Mouse (Mus musculus) cerebellum, adult 11 months (tissue): ENCODE results near the gene Med29.

Experiments used
- DNase-seq: peaks from one replicate; pipeline ENCODE4 v3.0.0; 2022

Gene Med29

DNA sequence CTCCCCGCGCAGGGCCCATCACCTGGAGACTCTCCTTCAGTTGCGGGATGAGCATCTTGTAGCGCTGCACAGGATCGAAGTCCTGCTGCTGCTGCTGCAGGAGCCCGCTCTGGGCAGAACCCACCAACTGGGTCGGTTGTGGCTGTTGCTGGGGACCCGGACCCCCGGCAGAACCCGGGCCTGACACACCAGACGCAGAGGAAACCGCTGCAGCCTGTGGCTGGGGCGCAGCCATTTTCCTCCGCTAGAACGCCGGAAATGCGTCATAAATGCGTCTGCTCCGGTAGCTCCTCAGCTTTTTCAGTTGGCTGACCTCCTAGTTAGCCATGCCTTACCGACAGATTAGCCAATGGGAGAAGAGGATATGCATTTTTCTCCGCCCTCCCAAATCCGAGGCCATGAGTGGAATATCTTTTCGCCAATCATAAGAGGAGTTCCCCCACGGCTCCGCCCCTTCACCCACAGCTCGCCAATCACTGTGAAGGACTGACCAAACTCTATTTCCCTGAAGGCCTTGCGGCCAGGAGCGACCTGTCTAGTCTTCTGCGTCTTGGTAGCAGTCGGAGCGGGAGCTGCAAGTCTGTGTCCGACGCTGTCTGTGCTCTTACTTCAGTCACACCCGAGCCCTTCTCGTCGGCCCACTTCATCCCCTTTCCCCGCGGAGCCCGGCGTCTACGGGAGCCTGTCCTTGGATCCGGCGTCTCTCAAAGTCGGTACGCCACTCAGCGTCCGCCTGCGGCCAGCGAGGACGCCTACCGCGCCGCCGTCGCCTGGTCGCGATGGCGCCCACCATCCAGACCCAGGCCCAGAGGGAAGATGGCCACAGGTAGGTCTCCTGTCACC, at the start of gene Med29, which contains the start of gene Paf1:
Gene Med29 (minus strand): TSS at position 280 of the 843 bp plus-strand sequence.
Gene Paf1 (plus strand): TSS at position 523 of the 843 bp plus-strand sequence.
- DNase-seq: peak; percentile 96

DNA sequence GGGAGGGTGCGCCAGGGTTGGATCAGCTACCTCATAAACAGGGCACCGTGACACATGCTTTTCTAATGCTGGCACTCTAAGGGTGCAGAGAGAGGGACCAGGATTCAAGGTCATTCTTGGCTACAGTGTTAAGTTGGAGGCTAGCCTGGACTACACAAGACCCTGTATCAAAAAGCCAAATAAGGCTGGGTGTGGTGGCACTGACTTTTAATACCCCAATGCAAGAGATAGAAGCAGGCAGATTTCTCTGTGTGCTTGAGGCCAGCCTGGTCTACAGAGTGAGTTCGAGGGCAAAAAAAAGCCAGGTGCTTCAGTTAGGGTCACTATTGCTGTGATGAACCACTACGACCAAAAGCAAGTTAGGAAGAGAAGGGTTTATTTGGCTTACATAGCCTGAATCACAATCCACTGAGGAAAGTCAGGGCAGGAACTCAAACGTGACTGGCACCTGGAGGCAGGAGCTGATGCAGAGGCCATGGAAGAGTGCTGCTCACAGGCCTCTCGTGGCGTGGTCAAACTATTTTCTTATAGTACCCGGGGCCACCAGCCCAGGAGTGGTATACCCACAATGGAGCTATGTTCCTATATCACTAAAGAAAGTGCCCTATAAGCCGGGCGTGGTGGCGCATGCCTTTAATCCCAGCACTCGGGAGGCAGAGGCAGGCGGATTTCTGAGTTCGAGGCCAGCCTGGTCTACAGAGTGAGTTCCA, 49.4 kb upstream of the Med29 start:
- no peak for DNase-seq

DNA sequence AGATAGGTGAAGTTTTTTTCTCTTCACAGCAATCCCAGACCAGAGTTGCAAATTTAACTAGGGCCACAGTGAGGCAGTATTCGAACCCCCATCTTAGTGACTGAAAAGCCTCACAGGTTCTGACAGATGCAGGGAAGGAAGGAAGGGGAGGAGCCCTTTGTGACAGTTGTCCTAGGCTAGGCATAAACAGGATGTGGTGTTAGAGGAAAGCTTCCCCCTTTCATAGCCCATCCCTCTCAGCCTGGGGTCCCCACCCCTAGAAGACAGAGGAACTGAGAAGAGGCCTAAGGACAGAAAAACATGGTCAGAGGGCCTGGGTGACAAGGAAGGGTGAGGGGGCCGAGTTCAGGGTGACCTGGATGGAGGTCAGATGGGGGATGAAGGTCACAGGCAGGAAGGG, 48.2 kb upstream of the Med29 start:
- DNase-seq: no peak

DNA sequence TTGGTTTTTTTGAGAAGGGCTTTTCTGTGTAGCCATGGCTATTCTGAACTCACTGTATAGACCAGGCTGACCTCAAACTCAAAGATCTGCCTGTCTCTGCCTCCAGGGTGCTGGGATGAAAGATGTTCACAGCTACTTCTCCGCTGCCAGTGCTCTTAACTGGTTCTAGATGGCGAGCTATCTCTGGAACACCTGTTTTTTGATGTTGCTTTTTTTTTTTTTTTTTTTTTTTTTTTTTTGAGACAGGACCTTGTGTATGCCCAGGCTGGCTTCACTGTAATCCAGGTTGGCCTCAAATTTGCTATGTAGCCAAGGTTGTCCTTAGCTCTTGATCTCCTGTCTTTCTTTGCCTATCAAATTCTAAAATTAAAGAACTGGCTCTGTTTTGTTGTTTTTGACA, 46.3 kb upstream of the Med29 start:
- DNase-seq: no peak

DNA sequence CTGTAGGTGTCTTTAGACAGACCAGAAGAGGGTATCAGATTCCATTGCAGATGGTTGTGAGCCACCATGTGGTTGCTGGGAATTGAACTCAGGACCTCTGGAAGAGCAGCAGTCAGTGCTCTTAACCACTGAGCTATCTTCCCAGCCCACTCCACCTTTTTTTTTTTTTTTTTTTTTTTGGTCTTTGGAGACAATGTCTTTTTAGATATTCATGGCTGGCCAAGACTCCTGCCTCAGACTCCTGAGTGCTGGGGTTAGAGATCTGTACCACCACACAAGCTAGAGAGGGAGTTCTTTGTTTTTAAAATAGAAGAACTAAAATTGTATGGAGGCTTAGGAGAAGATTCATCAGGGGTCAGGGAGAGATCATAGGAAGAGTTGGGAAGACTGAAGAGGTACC, 45.5 kb upstream of the Med29 start:
- no peak for DNase-seq

DNA sequence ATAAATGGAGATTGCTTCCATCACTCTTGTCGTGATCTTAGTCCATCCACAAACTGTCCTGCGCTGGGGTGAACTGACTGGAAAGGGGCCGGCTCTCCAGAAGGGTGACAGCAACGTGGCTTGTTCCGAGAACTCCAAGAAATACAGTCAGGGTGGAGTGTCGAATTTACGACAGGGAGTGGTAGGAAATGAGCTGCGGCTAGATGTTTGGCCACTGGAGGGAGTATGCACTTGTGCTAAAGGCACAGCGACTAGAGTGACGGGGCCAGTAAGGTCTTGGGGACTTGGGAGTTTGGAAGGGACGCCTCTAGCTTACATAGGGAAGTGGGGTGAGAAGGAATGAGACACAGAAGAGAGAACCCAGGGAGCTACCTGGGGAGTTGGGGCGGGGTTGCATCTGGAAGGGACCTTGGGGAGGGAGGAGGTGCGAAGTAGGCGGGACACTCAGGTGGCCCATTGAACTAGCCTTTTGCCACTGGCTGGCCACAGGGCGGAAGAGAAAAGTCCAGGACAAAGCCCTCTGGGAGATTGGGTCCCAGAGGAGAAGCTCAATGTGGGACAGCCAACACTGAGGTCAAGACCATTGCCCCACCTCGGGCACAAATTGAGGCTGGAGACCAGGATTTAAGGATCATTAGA, 44.5 kb upstream of the Med29 start, which contains the start of gene Gmfg:
Gene Gmfg (plus strand): TSS at position 516 of the 639 bp plus-strand sequence.
- peak; percentile 68 for DNase-seq

DNA sequence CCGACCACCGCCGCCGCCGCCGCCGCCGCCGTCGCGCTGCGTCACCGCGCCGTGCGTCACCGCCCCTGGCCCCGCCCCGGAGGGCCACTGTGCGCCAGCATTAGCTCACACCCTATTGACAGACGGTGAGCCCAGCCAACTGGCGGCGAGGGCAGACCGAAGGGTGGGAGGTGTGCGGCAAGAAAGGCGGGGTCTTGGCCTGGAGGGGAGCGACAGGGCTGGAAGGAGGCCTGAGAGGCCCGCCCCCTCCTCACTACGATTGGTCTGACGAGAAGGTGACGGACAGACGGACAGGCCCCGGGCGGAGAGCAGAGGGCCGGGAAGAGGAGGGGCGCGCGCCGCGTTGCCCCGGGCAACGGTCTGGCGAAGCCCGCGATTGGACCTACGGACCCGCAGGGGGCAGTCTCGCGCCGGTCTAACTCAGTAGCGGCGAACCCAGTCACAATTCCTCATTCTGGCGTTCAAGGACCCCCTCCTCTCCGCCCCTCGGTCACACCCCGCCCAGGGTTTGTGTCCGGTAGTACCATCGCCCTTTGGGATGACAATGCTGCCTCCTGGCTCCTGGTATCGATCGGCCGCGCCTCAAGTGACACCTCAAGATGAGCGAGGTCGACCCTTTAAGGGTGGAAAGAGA, 43.9 kb upstream of the Med29 start:
- DNase-seq: peak; percentile 100

DNA sequence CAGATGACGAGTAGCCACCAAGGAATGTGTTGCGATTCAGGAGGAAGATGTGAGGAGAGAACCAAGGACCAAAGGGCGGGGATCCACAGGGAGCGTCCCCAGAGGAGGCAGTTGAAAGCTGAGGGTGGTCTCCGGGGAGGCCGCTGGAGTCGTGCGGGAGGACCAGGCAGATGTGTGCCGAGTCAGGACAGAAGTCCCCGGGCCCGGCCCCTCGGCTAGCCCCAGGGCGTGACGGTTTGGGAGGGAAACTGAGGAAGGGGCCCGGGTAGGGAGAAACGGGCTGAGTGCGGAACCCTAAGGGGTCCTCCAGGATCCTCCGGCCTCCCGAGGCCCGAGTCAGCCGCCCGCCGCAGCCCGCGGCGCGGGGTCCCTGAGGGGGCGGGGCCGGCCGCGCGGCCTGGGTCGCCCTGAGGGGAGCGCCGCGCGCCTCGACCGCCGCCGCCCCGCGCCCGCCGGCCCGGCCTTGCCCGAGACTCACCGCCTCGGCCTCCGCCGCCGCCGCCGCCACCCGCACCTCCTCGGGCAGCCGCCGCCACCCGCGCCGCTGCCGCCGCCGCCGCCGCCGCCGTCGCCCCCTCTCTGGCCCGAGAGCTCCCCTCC, 43.3 kb upstream of the Med29 start:
- peak; percentile 55 for DNase-seq

DNA sequence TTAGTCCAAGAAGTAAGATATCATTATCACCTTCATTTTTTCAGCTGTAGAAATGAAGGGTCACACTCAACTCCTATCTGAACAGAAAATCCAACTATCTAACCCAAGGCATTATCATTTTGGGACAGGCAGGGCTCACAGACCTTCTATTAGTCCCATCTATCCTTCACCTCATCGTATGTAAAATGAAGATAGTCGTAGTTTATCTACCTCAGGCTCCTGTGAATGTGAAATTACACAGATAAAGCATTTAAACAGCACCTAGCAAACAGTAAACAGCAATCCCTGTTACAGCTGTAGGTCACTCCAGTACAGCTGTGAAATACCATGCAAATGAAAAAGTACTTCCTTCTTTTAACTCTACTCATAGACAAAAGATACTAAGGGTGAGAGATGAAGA, 39.7 kb upstream of the Med29 start:
- DNase-seq: no peak

DNA sequence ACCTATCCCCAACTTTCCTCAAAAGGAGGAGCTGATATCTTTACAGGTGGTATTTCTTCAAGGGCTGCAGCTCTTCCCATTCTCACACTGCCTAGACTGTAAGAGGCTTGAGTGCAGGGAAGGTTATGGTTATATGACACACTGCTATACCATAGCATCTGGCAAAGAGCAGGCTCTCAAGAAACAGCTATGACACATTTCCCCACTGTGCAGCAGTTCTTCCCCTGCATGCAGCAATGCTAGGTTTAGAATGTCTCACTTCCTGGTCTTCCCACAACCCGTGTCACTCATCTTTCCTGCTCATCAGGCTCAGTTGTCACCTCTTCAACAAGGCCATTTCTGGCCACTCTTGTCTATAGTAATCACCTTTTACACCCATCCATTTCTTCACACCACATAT, 38.0 kb upstream of the Med29 start:
- DNase-seq: no peak

DNA sequence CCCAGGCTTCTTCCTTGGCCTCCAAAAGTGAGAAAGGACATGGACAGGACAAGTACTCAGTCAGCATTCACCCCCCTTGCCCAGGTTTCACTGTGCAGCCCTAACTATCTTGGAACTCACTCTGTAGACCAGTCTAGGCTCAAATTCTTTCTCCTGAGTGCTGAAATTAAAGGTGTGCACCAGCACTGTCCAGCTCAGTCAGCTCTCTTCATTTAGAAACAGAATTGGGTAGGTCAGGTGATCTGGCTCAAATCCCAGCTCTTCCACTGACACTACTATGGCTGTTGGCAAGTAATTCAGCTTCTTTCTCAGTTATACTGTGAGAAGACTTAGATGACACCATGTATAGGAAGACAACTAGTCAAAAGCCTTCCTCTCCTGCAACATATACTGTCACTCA, 35.2 kb upstream of the Med29 start:
- no peak for DNase-seq

DNA sequence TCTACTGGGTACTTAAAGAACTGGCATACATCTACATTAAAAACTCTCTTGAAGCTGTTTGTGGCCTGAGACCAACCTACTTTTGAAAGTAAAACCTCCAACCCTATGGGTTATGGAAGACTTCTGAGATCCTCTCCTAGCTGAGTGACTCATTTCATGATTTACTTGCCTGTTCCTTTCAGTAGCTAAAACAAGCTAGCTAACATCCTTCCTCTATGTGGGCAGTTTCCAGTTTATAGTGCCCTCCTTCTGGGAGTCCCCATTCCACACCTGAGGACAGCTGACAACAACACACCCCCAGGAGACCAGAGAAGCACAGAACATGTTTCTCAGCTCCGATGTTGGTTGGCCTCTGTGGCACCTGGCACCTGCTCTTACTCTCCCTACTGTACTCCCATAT, 30.5 kb upstream of the Med29 start:
- no peak for DNase-seq

DNA sequence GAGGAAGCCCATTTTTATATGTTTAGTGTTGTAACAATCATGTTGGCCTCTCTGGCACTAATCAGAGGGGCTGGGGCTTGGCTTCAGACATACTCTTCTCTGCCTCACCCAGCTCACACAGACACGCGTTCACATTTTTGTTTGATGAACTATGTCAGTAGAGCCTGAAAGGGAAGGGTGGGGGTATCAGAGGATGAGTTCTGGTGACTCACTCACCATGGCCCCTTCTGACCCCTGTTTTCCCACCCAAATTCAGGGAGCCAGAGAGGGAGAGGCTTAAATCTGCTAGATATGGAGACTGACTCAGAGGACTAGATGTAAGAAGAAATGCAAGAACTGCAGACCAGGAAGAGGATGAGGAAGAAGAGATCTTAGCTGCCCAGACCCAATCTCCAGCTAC, 26.9 kb upstream of the Med29 start:
- DNase-seq: no peak

DNA sequence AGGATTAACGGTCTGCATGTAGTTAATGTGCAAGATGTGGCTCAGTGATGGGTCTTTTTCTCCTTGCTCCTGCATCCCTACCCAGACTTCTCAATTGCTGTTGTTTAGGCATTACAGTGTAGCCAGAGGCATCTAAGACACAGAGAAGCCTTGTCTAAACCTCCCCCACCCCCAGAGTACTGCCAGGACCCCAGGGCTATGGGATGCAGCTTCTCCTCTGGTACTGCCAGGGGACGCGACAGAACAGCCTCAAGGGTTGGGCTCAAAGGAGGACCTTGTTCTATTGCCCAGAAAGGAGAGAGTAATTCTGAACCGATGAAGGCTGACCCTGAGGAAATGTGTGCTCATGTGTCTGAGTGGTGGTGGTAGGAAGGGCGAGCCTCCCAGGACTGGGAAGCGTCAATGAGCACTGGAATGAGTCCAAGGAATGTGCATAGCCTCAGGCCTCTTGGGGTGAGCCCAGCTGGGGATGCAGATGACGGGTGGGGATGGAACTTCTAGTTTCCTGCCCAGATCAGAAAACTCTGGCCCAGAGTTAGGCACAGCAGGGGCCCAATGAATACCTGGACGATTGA, 25.7 kb upstream of the Med29 start:
- DNase-seq: no peak

DNA sequence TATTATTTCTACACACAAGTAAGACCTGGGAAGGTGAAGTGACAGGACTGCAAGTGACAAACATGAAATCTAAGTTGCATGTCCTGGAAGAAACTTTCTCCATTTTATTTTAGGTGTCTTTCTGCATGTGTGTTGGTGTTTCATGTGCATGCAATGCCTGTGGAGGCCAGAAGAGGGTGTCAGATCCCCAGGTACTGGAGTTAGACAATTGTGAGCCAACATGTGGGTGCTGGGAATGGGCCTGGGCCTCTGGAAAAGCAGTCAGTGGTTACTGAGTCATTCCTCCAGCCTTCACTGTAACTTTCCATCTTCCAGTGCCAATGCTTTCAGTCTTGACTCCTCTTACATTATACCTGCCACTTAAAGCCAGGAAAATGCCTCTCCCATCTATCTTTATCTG, 24.9 kb upstream of the Med29 start:
- no peak for DNase-seq

DNA sequence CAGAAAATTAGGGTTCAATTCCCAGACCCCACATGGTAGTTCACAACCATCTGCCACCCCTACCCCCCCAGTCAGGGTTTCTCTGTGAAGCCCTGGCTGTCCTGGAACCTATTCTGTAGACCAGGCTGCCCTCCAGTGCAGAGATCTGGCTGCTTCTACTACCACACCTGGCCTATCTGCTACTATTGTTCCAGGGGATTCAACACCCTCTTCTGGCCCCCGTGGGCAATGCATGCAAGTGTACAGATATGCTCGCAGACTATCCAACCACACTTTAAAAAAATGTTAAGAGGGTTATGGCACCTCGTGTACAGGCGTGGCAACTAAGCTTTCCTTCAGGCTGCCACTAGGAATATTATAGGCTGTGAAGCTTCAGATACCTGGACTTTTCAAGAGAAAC, 20.3 kb upstream of the Med29 start:
- DNase-seq: no peak

DNA sequence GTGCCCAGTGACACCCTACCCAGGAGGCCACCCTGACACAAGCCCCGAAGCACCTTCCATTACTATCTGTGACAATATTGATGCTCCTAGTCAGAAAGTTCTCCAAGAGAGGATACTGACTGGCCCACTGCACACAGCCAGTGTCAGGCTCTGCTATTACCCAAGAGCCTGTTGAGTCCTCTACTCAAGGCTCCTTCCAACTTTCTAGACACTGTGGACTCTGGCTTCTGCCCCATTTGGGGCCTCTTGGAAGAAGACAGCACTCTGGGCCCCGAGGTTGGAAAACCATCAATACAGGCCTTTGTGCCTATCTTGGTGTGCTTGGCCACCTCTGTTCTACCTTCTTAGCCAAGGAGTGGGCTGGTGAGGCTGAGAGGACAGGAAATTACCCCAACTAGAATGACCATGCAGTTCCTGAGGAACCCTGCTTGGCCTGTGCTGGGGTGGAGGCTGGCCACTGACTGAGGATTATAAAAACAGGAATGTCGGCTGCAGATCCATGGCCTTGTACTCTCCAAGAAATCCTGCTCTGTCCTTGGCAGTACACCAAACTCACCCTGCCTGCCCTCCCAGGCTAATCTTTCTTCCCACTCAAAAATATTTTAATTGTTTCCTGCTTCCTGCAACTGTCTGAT, 18.4 kb upstream of the Med29 start:
- DNase-seq: no peak

DNA sequence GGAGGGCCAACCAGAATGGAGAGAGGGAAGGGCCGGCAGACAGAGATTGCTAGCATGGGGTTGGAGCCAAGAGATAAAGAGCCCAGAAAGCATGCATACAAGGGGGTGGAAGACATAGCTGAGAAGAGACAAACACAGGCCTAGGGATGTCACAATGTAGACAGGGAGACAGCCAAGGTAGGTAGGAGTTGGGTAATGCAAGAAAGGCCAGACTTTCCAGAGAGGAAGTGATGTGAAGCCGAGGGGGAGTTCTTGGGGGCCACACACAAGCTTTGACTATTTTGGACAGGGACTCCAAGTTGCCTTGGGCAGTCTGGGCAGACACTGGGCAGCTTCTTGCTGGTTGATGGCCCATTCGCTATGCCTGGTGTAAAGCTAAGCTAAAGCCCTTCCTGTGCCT, 9.4 kb upstream of the Med29 start:
- DNase-seq: no peak

DNA sequence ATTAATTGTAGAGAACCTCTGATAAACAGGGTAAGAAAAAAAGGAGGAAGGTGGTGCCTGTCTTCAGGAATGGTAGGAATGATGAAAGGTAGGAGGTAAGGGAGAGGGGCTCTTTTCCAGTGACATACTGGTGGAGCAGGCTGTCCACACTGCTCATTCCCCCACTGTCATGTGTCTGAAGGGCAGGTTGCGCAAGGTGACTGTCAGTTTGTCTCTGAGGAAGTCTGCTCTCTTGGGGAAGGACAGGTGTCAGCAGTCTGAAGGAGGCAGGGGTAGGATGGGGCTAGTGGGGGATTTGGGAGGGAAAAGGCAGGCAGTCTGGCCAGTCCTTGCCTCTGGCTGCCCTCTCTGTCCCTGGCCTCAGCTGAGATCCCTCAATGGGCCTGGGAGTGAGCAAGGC, 8.5 kb upstream of the Med29 start:
- no peak for DNase-seq

DNA sequence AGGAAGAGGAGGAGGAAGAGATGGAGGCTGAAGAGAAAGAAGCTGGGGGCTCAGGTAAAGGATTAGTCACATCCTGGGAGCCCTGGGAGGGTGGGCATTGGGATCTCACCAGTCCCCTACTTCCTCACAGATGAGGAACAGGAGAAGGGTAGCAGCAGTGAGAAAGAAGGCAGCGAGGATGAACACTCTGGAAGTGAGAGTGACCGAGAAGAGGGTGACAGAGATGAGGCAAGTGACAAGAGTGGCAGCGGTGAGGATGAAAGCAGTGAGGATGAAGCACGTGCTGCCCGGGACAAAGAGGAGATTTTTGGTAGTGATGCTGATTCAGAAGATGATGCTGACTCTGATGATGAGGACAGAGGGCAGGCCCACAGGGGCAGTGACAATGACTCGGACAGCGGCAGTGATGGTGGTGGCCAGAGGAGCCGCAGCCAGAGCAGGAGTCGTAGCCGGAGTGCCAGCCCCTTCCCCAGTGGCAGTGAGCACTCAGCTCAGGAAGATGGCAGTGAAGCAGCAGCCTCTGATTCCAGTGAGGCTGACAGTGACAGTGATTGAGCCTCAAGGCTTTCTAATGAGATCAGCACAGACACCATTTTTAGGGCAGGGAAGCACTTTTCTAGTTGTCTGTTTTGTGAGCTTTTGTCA, 6.3 kb upstream of the Med29 start:
- DNase-seq: no peak

DNA sequence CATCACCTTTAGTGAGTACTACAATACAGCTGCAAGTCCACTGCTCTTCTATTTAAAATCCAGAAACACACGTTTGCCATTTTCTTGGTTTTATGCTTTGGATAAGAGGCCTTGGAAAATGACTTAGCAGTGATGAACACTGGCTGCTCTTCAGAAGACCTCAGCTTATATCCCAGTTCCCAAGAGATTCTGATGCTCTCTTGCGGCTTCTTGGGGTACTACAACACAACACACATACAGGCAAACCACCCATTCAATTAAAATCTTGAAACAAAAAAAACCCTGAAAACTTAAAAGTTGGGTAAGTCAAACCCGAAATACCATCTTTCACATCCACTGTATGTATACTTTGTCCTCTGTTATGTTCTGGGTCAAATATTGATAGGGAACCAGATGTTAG, 5.5 kb upstream of the Med29 start:
- DNase-seq: no peak

DNA sequence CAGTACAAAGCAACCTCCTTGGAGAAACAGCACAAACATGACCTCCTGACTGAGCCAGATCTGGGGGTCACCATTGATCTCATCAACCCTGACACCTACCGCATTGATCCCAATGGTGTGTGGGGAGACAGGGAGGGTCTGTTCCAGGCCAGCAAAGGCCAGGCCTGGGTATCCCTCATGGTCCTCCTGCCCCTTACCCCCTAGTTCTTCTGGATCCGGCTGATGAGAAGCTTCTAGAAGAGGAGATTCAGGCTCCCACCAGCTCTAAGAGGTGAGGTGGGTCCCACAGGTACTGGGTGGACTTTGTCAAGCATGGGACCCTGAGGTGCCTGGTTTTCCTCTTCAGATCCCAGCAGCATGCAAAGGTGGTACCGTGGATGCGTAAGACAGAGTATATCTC, 2.9 kb upstream of the Med29 start:
- DNase-seq: no peak
